Mouse (Mus musculus) liver, postnatal 0 days (tissue): ENCODE data around the gene Hjurp. TPM values are rescaled to one million over a fixed set of nuclear protein-coding genes. Genes with fewer than 3 reads are reported as not detected.

Experiments
- ATAC-seq: fragments of 200-750 bp; cut with Nextera tagmentation; 2 replicates; pipeline ENCODE4 v1.8.0; 2017; ENCODE audit warnings: mild to moderate bottlenecking, moderate library complexity
- DNase-seq: peaks from one replicate; pipeline ENCODE4 v3.0.0-alpha.2; 2016
- H3K27ac ChIP-seq: fragments of 300-500 bp; sonication (generic); 2 replicates; pipeline ENCODE4 v1.5.1; 2014; ENCODE audit warnings: antibody characterized with exemption, moderate library complexity, mild to moderate bottlenecking, low read depth
- H3K27me3 ChIP-seq: fragments of 300-500 bp; sonication (generic); 2 replicates; pipeline ENCODE4 v1.6.1; 2014; ENCODE audit warnings: low read length, control low read depth, mixed read lengths; ENCODE audit not compliant: insufficient read depth
- H3K36me3 ChIP-seq: fragments of 300-500 bp; sonication (generic); replicated peaks from 2 replicates; pipeline ENCODE4 v1.6.1; 2014; ENCODE audit warnings: mild to moderate bottlenecking, control low read depth, low read length, moderate library complexity, mixed read lengths; ENCODE audit not compliant: insufficient read depth
- H3K4me1 ChIP-seq: fragments of 300-500 bp; sonication (generic); 2 replicates; pipeline ENCODE4 v1.6.1; 2014; ENCODE audit warnings: antibody characterized with exemption, mild to moderate bottlenecking, control low read depth; ENCODE audit not compliant: insufficient read depth
- H3K4me2 ChIP-seq: fragments of 300-500 bp; sonication (generic); 2 replicates; pipeline ENCODE4 v1.6.1; 2014; ENCODE audit warnings: low read depth, mild to moderate bottlenecking, low read length, moderate library complexity, mixed read lengths
- H3K4me3 ChIP-seq: fragments of 300-500 bp; sonication (generic); 2 replicates; pipeline ENCODE4 v1.5.1; 2014; ENCODE audit warnings: low read depth, low read length
- H3K9ac ChIP-seq: fragments of 300-500 bp; sonication (generic); replicated peaks from 2 replicates; pipeline ENCODE4 v1.6.1; 2014; ENCODE audit warnings: mild to moderate bottlenecking, moderate library complexity
- H3K9me3 ChIP-seq: fragments of 300-500 bp; sonication (generic); 2 replicates; pipeline ENCODE4 v1.6.1; 2016; ENCODE audit warnings: mild to moderate bottlenecking, control low read depth, low read length, mixed read lengths
- CTCF ChIP-seq: sonication (generic); IDR thresholded peaks from 2 replicates; pipeline ENCODE4 v1.5.1; 2016; ENCODE audit warnings: antibody characterized with exemption, low read depth
- EP300 ChIP-seq: IDR thresholded peaks from 2 replicates; pipeline ENCODE4 v1.6.1; 2016; ENCODE audit warnings: antibody characterized with exemption, low read depth, mild to moderate bottlenecking
- whole genome bisulfite sequencing: fragments of 180-500 bp; shearing (Covaris S2); extraction: QIAGEN DNeasy Blood & Tissue Kit; methylation state at CpG from one replicate; pipeline ENCODE4 v1.1.7; 2014; ENCODE audit not compliant: insufficient replicate concordance; 5-methylcytosine and 5-hydroxymethylcytosine counted together
- polyA plus RNA-seq: library from polyadenylated mRNA; unstranded; fragments of >200 nt; fragmentation: Nextera tagmentation; extraction: Ambion mirVana; gene quantifications from 2 replicates; pipeline ENCODE4 v1.2.1, GENCODE M21; 2015

Gene Hjurp
- polyA plus RNA-seq, 1 experiment from 2014 or later, result 37.0 TPM

- Histone ChIP-seq H3K4me3 (no peak overlapping the region), H3K4me2 (no peak overlapping the region), H3K36me3 (no peaks in the 10 kb centered on the region), H3K9ac (no peak overlapping the region), H3K27ac (no peak overlapping the region), H3K4me1 (no peaks in the 10 kb centered on the region), H3K27me3 (no peaks in the 10 kb centered on the region), H3K9me3 (peaks cover 7% of the 10 kb centered on the region)
- WGBS, result 55% methylated on average over 3 of the region's 3 CpGs
- DNase-seq (no peak), ATAC-seq (no peak)
- TF ChIP-seq EP300 (no peak), CTCF (no peak)
Observed at GRCm38 (mm10) chr1:88310349-88310748, 32.9 kb upstream of the Hjurp start.

DNA sequence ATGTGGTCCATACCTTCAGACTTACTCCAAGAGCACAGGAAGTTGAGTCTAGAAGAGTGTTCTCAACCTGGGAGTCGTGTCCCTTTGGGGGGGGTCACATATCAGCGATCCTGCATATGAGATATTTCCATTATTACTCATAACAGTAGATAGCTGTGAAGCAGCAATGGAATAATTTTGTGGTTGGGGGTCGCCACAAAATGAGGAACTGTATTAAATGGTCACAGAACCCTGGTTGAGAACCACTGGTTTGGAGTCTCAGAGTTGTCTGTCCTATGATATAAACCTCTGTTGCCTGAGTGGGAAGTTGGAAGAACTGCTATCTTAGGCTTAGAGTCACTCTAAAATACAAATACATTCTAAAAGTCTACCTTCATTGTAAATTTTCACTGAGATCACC is 32.5 kb upstream of the Hjurp start:
- no peaks in the 10 kb centered on the region for H3K27me3 ChIP-seq
- H3K27ac ChIP-seq, result no peak overlapping the region
- no peak overlapping the region for H3K4me3 ChIP-seq
- H3K9me3 ChIP-seq, result peaks cover 7% of the 10 kb centered on the region
- 40% methylated on average over 3 of the region's 3 CpGs for WGBS
- no peak for ATAC-seq
- no peaks in the 10 kb centered on the region for H3K4me1 ChIP-seq
- no peaks in the 10 kb centered on the region for H3K36me3 ChIP-seq
- no peak overlapping the region for H3K4me2 ChIP-seq
- DNase-seq, result no peak
- no peak overlapping the region for H3K9ac ChIP-seq
- no peak for TF ChIP-seq EP300
- TF ChIP-seq CTCF, result no peak

DNA sequence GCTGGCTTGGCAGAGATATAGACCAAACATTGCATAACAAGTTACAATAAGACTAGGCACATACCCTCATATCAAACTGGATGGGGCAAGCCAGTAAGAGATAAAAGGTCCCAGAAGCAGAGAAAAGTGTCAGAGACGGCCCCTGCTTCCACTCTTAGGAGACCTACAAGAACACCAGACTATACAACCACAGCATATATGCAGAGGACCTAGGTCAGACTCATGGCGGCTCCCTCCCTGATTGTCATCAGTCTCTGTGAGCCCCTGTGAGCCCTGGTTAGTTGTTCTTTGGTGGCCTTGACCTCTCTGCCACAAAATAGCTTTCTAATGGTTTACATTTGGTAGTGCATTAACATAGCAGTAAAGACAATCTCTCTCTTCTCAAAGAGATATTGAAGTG is 31.6 kb upstream of the Hjurp start:
- WGBS, result 40% methylated on average over 2 of the region's 2 CpGs
- no peak overlapping the region for H3K27ac ChIP-seq
- peaks cover 7% of the 10 kb centered on the region for H3K9me3 ChIP-seq
- TF ChIP-seq EP300, result no peak
- H3K4me2 ChIP-seq, result no peak overlapping the region
- no peaks in the 10 kb centered on the region for H3K4me1 ChIP-seq
- H3K4me3 ChIP-seq, result no peak overlapping the region
- no peaks in the 10 kb centered on the region for H3K36me3 ChIP-seq
- no peaks in the 10 kb centered on the region for H3K27me3 ChIP-seq
- DNase-seq (no peak), ATAC-seq (no peak)
- H3K9ac ChIP-seq, result no peak overlapping the region

DNA sequence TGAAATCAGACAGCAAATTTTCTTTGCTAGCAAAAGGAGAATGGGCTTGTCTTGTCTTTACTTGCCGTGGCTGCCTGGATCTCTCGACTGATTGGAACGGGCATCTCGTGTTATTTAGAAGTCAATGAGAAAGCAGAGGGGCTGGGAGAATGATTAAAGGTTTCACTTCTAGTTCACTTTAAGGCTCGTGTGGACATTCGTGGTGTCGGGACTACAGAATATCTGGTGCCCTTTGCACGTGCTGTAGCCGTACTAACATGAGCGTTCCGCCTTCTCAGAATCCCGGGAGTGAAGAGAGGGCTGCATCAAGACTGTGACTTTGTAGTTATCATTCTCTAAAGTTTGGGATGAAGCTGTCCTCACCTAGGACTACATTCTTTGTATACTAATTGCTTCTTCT is 29.7 kb upstream of the Hjurp start:
- Histone ChIP-seq H3K27ac (no peak overlapping the region), H3K4me1 (no peaks in the 10 kb centered on the region), H3K4me3 (no peak overlapping the region), H3K4me2 (no peak overlapping the region), H3K36me3 (no peaks in the 10 kb centered on the region), H3K9ac (no peak overlapping the region), H3K27me3 (no peaks in the 10 kb centered on the region), H3K9me3 (peaks cover 11% of the 10 kb centered on the region)
- no peak for ATAC-seq
- no peak for TF ChIP-seq EP300
- no peak for TF ChIP-seq CTCF
- WGBS, result 62% methylated on average over 12 of the region's 12 CpGs
- no peak for DNase-seq

GRCm38 (mm10) chr1:88306543-88306942 is 29.1 kb upstream of the Hjurp start:
- Histone ChIP-seq H3K4me1 (no peaks in the 10 kb centered on the region), H3K27me3 (no peaks in the 10 kb centered on the region), H3K9ac (no peak overlapping the region), H3K27ac (no peak overlapping the region), H3K36me3 (no peaks in the 10 kb centered on the region), H3K4me3 (no peak overlapping the region), H3K9me3 (peaks cover 11% of the 10 kb centered on the region), H3K4me2 (no peak overlapping the region)
- no peak for ATAC-seq
- WGBS, result 50% methylated on average over 1 of the region's 1 CpGs
- no peak for DNase-seq
- TF ChIP-seq CTCF, result no peak
- TF ChIP-seq EP300, result no peak

- no peak for ATAC-seq
Observed at GRCm38 (mm10) chr1:88305018-88305795, 27.8 kb upstream of the Hjurp start.

More at GRCm38 (mm10) chr1:88305018-88305795, 27.8 kb upstream of the Hjurp start:
- H3K4me2 ChIP-seq, result no peak overlapping the region
- H3K9ac ChIP-seq, result no peak overlapping the region
- no peak overlapping the region for H3K27ac ChIP-seq
- H3K9me3 ChIP-seq, result peaks cover 14% of the 10 kb centered on the region
- H3K27me3 ChIP-seq, result no peaks in the 10 kb centered on the region
- TF ChIP-seq EP300, result no peak
- no peak for TF ChIP-seq CTCF
- H3K4me3 ChIP-seq, result no peak overlapping the region
- 36% methylated on average over 6 of the region's 6 CpGs for WGBS
- no peak for DNase-seq
- no peaks in the 10 kb centered on the region for H3K4me1 ChIP-seq
- H3K36me3 ChIP-seq, result no peaks in the 10 kb centered on the region
